Mouse (Mus musculus) hindbrain, embryonic 13.5 days (tissue): ENCODE measurements around the gene Fam124a. TPM values are rescaled to one million over a fixed set of nuclear protein-coding genes. Genes with fewer than 3 reads are reported as not detected.
"Not testable (repeated sequence)": the region's sequence is repeated elsewhere in the genome, so short reads cannot be mapped to it uniquely, and the experiment has no call there.

Experiments
- ATAC-seq: fragments of 200-750 bp; cut with Nextera tagmentation; 2 replicates; pipeline ENCODE4 v1.8.0; 2017; ENCODE audit warnings: moderate TSS enrichment; ENCODE audit not compliant: low FRiP score
- H3K27ac ChIP-seq: fragments of 300-500 bp; sonication (generic); 2 replicates; pipeline ENCODE4 v1.5.1; 2015; ENCODE audit warnings: inconsistent platforms, mild to moderate bottlenecking, moderate library complexity
- H3K27me3 ChIP-seq: fragments of 300-500 bp; sonication (generic); 2 replicates; pipeline ENCODE4 v1.6.1; 2015; ENCODE audit warnings: mild to moderate bottlenecking, inconsistent platforms
- H3K36me3 ChIP-seq: fragments of 300-500 bp; sonication (generic); 2 replicates; pipeline ENCODE4 v1.6.1; 2015; ENCODE audit warnings: mild to moderate bottlenecking, inconsistent platforms
- H3K4me1 ChIP-seq: fragments of 300-500 bp; sonication (generic); replicated peaks from 2 replicates; pipeline ENCODE4 v1.6.1; 2015; ENCODE audit warnings: inconsistent platforms
- H3K4me2 ChIP-seq: fragments of 300-500 bp; sonication (generic); 2 replicates; pipeline ENCODE4 v1.6.1; 2015; ENCODE audit warnings: inconsistent platforms, mild to moderate bottlenecking, moderate library complexity
- H3K4me3 ChIP-seq: fragments of 300-500 bp; sonication (generic); 2 replicates; pipeline ENCODE4 v1.5.1; 2015; ENCODE audit warnings: mild to moderate bottlenecking, inconsistent platforms
- H3K9ac ChIP-seq: fragments of 300-500 bp; sonication (generic); 2 replicates; pipeline ENCODE4 v1.6.1; 2015; ENCODE audit warnings: mild to moderate bottlenecking, inconsistent platforms
- H3K9me3 ChIP-seq: fragments of 300-500 bp; sonication (generic); 2 replicates; pipeline ENCODE4 v1.6.1; 2016; ENCODE audit warnings: inconsistent platforms
- WGBS: fragments of 180-500 bp; shearing (Covaris S2); methylation state at CpG from one replicate; pipeline ENCODE4 v1.1.7; 2015; 5-methylcytosine and 5-hydroxymethylcytosine counted together
- polyA plus RNA-seq: library from polyadenylated mRNA; unstranded; fragments of >200 nt; fragmentation: Nextera tagmentation; extraction: Ambion mirVana; gene quantifications from 2 replicates; pipeline ENCODE4 v1.2.1, GENCODE M21; 2015

The Fam124a gene
- polyA plus RNA-seq, 1 experiment from 2014 or later: 34.4 TPM

GRCm38 (mm10) chr14:62639111-62639510 lies 83.6 kb downstream of the Fam124a start:
- 72% methylated on average over 6 of the region's 6 CpGs for WGBS
- Histone ChIP-seq H3K9me3 (no peaks in the 10 kb centered on the region), H3K4me3 (no peak overlapping the region), H3K4me2 (no peak overlapping the region), H3K36me3 (no peaks in the 10 kb centered on the region), H3K4me1 (peaks cover 18% of the 10 kb centered on the region), H3K9ac (no peak overlapping the region), H3K27ac (peak overlapping the region; percentile 35; the same call in 1 of the 2 replicates), H3K27me3 (no peaks in the 10 kb centered on the region)
- no peak for ATAC-seq

GRCm38 (mm10) chr14:62639551-62639950 lies 84.0 kb downstream of the Fam124a start:
- no peak for ATAC-seq
- Histone ChIP-seq H3K36me3 (no peaks in the 10 kb centered on the region), H3K27ac (peak overlapping the region; percentile 35; the same call in 1 of the 2 replicates), H3K4me1 (peaks cover 18% of the 10 kb centered on the region), H3K9ac (no peak overlapping the region), H3K9me3 (no peaks in the 10 kb centered on the region), H3K4me2 (no peak overlapping the region), H3K4me3 (no peak overlapping the region), H3K27me3 (no peaks in the 10 kb centered on the region)
- WGBS: 93% methylated on average over 5 of the region's 5 CpGs

- H3K27me3 ChIP-seq: no peaks in the 10 kb centered on the region
- H3K36me3 ChIP-seq: no peaks in the 10 kb centered on the region
- H3K4me1 ChIP-seq: peaks cover 18% of the 10 kb centered on the region
- H3K27ac ChIP-seq: no peak overlapping the region
- H3K9ac ChIP-seq: no peak overlapping the region
- H3K9me3 ChIP-seq: no peaks in the 10 kb centered on the region
- no peak overlapping the region for H3K4me3 ChIP-seq
- 70% methylated on average over 4 of the region's 4 CpGs for WGBS
- ATAC-seq: no peak
- no peak overlapping the region for H3K4me2 ChIP-seq
These were observed 84.9 kb downstream of the Fam124a start for GRCm38 (mm10) chr14:62640396-62640795.

GRCm38 (mm10) chr14:62642368-62642767 lies 86.8 kb downstream of the Fam124a start:
- not testable (repeated sequence) for H3K27me3 ChIP-seq, H3K4me3 ChIP-seq, ATAC-seq, H3K36me3 ChIP-seq, H3K9ac ChIP-seq, H3K27ac ChIP-seq, H3K4me2 ChIP-seq, H3K9me3 ChIP-seq
- peaks cover 15% of the 10 kb centered on the region for H3K4me1 ChIP-seq
- 97% methylated on average over 6 of the region's 7 CpGs for WGBS

- no peaks in the 10 kb centered on the region for H3K36me3 ChIP-seq
- 91% methylated on average over 6 of the region's 6 CpGs for WGBS
- H3K27me3 ChIP-seq: no peaks in the 10 kb centered on the region
- no peak overlapping the region for H3K4me2 ChIP-seq
- no peak overlapping the region for H3K27ac ChIP-seq
- ATAC-seq: no peak
- H3K9ac ChIP-seq: no peak overlapping the region
- no peaks in the 10 kb centered on the region for H3K9me3 ChIP-seq
- H3K4me3 ChIP-seq: no peak overlapping the region
- no peaks in the 10 kb centered on the region for H3K4me1 ChIP-seq
These were observed 92.9 kb downstream of the Fam124a start for GRCm38 (mm10) chr14:62648405-62648804.

GRCm38 (mm10) chr14:62650376-62650775 lies 94.8 kb downstream of the Fam124a start:
- H3K36me3 ChIP-seq: no peaks in the 10 kb centered on the region
- no peak overlapping the region for H3K4me3 ChIP-seq
- ATAC-seq: no peak
- no peak overlapping the region for H3K27ac ChIP-seq
- no peak overlapping the region for H3K9ac ChIP-seq
- H3K4me2 ChIP-seq: no peak overlapping the region
- no peaks in the 10 kb centered on the region for H3K27me3 ChIP-seq
- WGBS: 71% methylated on average over 3 of the region's 3 CpGs
- H3K4me1 ChIP-seq: no peaks in the 10 kb centered on the region
- H3K9me3 ChIP-seq: no peaks in the 10 kb centered on the region

GRCm38 (mm10) chr14:62651771-62652170 lies 96.2 kb downstream of the Fam124a start:
- 97% methylated on average over 3 of the region's 3 CpGs for WGBS
- Histone ChIP-seq H3K4me2 (no peak overlapping the region), H3K27ac (no peak overlapping the region)

GRCm38 (mm10) chr14:62655996-62656395 lies 100.5 kb downstream of the Fam124a start:
- H3K4me2 ChIP-seq: no peak overlapping the region
- no peak overlapping the region for H3K27ac ChIP-seq
- no peaks in the 10 kb centered on the region for H3K27me3 ChIP-seq
- ATAC-seq: no peak
- no peak overlapping the region for H3K4me3 ChIP-seq
- no peaks in the 10 kb centered on the region for H3K36me3 ChIP-seq
- no peaks in the 10 kb centered on the region for H3K4me1 ChIP-seq
- no peak overlapping the region for H3K9ac ChIP-seq
- H3K9me3 ChIP-seq: no peaks in the 10 kb centered on the region
- 83% methylated on average over 7 of the region's 7 CpGs for WGBS

More at GRCm38 (mm10) chr14:62651771-62652170, 96.2 kb downstream of the Fam124a start:
- no peaks in the 10 kb centered on the region for H3K36me3 ChIP-seq
- H3K4me3 ChIP-seq: no peak overlapping the region
- no peak overlapping the region for H3K9ac ChIP-seq
- H3K9me3 ChIP-seq: no peaks in the 10 kb centered on the region
- no peaks in the 10 kb centered on the region for H3K4me1 ChIP-seq
- no peaks in the 10 kb centered on the region for H3K27me3 ChIP-seq
- no peak for ATAC-seq

- ATAC-seq: no peak
- H3K9me3 ChIP-seq: no peaks in the 10 kb centered on the region
- H3K4me1 ChIP-seq: no peaks in the 10 kb centered on the region
- no peak overlapping the region for H3K27ac ChIP-seq
- H3K9ac ChIP-seq: no peak overlapping the region
- H3K27me3 ChIP-seq: no peaks in the 10 kb centered on the region
- no peak overlapping the region for H3K4me3 ChIP-seq
- no peaks in the 10 kb centered on the region for H3K36me3 ChIP-seq
- 82% methylated on average over 3 of the region's 3 CpGs for WGBS
- no peak overlapping the region for H3K4me2 ChIP-seq
These were observed 101.9 kb downstream of the Fam124a start for GRCm38 (mm10) chr14:62657469-62657868.

Other genes with a start within 250 kb of the Fam124a start
- gene Gucy1b2, start 99.4 kb upstream of the Fam124a start, polyA plus RNA-seq: 0.58 and 0.75 TPM in 2 replicates
- 0.23 and 0.30 TPM in 2 replicates for gene Gm4131, start 11.2 kb downstream of the Fam124a start, polyA plus RNA-seq
- not detected in 2 replicates for gene Serpine3, start 107.9 kb downstream of the Fam124a start, polyA plus RNA-seq
- 13.7 and 19.6 TPM in 2 replicates for gene Ints6, start 205.4 kb downstream of the Fam124a start, polyA plus RNA-seq